Mouse (Mus musculus): ENCODE data around the gene Gm8660. TPM values are rescaled to one million over a fixed set of nuclear protein-coding genes. Genes with fewer than 3 reads are reported as not detected.
"Not testable (repeated sequence)": the region's sequence is repeated elsewhere in the genome, so short reads cannot be mapped to it uniquely, and the experiment has no call there.

Gm8660 gene
- polyA plus RNA-seq (2015; fragmentation: Nextera tagmentation; extraction: Ambion mirVana): not detected in 2 replicates

DNA sequence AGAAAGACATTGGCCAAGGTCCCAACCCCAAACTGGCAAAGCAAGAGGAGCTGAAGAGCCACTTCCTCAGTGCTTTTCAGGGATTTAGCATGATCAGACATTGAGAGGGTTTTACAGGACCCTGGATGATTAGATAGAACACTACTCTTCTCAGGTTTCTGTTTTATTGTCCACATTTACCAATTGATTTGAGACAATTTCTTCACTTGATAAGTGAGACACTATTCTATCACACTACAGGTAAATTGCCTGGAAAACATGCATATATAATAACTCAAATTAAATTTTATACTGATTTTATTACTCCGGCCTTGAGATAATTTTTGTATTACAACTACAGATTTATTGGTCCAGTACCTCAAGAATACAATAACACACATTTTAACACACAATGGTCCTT lies at the start of gene Gm8660:
Gm8660 (minus strand) TSS at position 101 of the 400 bp plus-strand sequence.
- H3K27me3 ChIP-seq; H3K36me3 ChIP-seq; H3K4me2 ChIP-seq; H3K9me3 ChIP-seq; H3K4me3 ChIP-seq; H3K4me1 ChIP-seq (replicated peaks); H3K9ac ChIP-seq; ATAC-seq (ENCODE audit: low FRiP score, low read depth); H3K27ac ChIP-seq (replicated peaks): not testable (repeated sequence)
- no CpG with 5 or more reads among the region's 1 CpGs for WGBS

DNA sequence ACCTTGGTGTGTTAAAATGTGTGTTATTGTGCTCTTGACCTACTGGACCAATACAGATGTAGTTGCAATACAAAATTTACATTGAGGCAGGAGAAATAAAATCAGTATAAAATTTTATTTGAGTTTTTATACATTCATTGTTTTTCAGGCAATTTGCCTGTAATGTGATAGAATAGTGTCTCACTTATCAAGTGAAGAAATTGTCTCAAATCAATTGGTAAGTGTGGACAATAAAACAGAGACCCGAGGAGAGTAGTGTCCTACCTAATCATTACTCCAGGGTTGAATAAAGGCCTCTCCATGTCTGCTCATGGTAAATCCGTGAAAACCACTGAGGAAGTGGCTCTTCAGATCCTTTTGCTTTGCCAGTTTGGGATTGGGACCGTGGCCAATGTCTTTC lies 42.4 kb upstream of the Gm8660 start, which contains the start of gene Vmn1r148:
Vmn1r148 (plus strand) TSS at position 301 of the 400 bp plus-strand sequence.
- not testable (repeated sequence) for H3K4me3 ChIP-seq; H3K27me3 ChIP-seq; H3K36me3 ChIP-seq; H3K4me1 ChIP-seq (replicated peaks); H3K9ac ChIP-seq; ATAC-seq (ENCODE audit: low FRiP score, low read depth); H3K27ac ChIP-seq (replicated peaks); H3K9me3 ChIP-seq; H3K4me2 ChIP-seq
- WGBS: no CpG with 5 or more reads among the region's 3 CpGs

- ATAC-seq (ENCODE audit: low FRiP score, low read depth); H3K27me3 ChIP-seq: not testable (repeated sequence)
- WGBS: no CpG with 5 or more reads among the region's 2 CpGs
Observed at GRCm38 (mm10) chr7:22329617-22330016, 41.2 kb downstream of the Gm8660 start, which contains the start of gene Gm4187. TSS of gene Gm4187 (minus strand) at chr7:22329717.

More at GRCm38 (mm10) chr7:22329617-22330016, 41.2 kb downstream of the Gm8660 start, which contains the start of gene Gm4187:
- H3K36me3 ChIP-seq; H3K4me3 ChIP-seq; H3K9me3 ChIP-seq; H3K27ac ChIP-seq (replicated peaks); H3K4me2 ChIP-seq; H3K4me1 ChIP-seq (replicated peaks); H3K9ac ChIP-seq: not testable (repeated sequence)

Other genes starting within 250 kb of the Gm8660 start
- gene Gm10666, start 236.3 kb downstream of the Gm8660 start, polyA plus RNA-seq (2015; fragmentation: Nextera tagmentation; extraction: Ambion mirVana): not detected in 2 replicates
- gene Vmn1r142, start 207.0 kb downstream of the Gm8660 start, polyA plus RNA-seq (2015; fragmentation: Nextera tagmentation; extraction: Ambion mirVana): not detected in 2 replicates
- not detected in 2 replicates for gene Vmn1r143, start 181.7 kb downstream of the Gm8660 start, polyA plus RNA-seq (2015; fragmentation: Nextera tagmentation; extraction: Ambion mirVana)
- gene Gm8653, start 169.8 kb downstream of the Gm8660 start, polyA plus RNA-seq (2015; fragmentation: Nextera tagmentation; extraction: Ambion mirVana): not detected in 2 replicates
- not detected in 2 replicates for gene Gm8453, start 141.6 kb downstream of the Gm8660 start, polyA plus RNA-seq (2015; fragmentation: Nextera tagmentation; extraction: Ambion mirVana)
- not detected in 2 replicates for gene Gm4187, start 41.3 kb downstream of the Gm8660 start, polyA plus RNA-seq (2015; fragmentation: Nextera tagmentation; extraction: Ambion mirVana)
- not detected in 2 replicates for gene Vmn1r148, start 42.5 kb upstream of the Gm8660 start, polyA plus RNA-seq (2015; fragmentation: Nextera tagmentation; extraction: Ambion mirVana)
- not detected in 2 replicates for gene Vmn1r149, start 67.2 kb upstream of the Gm8660 start, polyA plus RNA-seq (2015; fragmentation: Nextera tagmentation; extraction: Ambion mirVana)
- not detected in 2 replicates for gene Gm10665, start 93.0 kb upstream of the Gm8660 start, polyA plus RNA-seq (2015; fragmentation: Nextera tagmentation; extraction: Ambion mirVana)
- gene Vmn1r151, start 128.6 kb upstream of the Gm8660 start, polyA plus RNA-seq (2015; fragmentation: Nextera tagmentation; extraction: Ambion mirVana): not detected in 2 replicates
- gene Vmn1r152, start 151.9 kb upstream of the Gm8660 start, polyA plus RNA-seq (2015; fragmentation: Nextera tagmentation; extraction: Ambion mirVana): not detected in 2 replicates
- gene Gm8677, start 163.8 kb upstream of the Gm8660 start, polyA plus RNA-seq (2015; fragmentation: Nextera tagmentation; extraction: Ambion mirVana): not detected in 2 replicates
- gene Gm4201, start 194.3 kb upstream of the Gm8660 start, polyA plus RNA-seq (2015; fragmentation: Nextera tagmentation; extraction: Ambion mirVana): not detected in 2 replicates
- not detected in 2 replicates for gene Gm4565, start 217.1 kb upstream of the Gm8660 start, polyA plus RNA-seq (2015; fragmentation: Nextera tagmentation; extraction: Ambion mirVana)

Measured in hindbrain, embryonic 15.5 days (tissue).